Mouse (Mus musculus): ENCODE data around the gene Psmc3ip. TPM values are rescaled to one million over a fixed set of nuclear protein-coding genes. Genes with fewer than 3 reads are reported as not detected.
A peak's percentile ranks its signal among the peaks of the same experiment; 100 is the strongest.

Gene Psmc3ip
- polyA plus RNA-seq, 1 experiment from 2014 or later: 18.1 TPM

DNA sequence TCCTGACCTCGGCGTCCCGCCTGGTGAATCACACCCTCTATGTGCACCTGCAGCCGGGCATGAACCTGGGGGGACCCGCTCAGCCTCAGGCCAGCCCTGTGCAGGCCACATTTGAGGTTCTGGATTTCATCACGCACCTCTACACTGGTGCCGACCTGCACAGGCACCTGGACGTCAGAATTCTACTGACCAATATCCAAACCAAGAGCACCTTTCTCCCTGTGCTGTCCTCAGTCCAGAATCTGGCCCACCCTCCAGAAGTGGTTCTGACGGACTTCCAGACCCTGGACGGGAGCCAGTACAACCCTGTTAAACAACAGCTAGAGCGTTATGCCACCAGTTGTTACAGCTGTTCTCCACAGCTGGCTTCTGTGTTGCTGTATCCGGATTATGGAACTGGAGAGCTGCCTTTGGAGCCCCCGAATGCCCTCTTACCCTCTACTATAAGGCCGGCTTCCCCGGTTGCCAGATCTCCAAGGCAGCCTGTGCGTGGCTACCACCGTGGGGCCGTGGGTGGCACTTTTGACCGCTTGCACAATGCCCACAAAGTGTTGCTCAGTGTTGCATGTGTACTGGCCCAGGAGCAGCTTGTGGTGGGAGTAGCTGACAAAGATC is 12.0 kb downstream of the Psmc3ip start:
- H3K9ac ChIP-seq (ENCODE audit: low read depth, low read length): peak overlapping the region; percentile 93
- H3K4me1 ChIP-seq (ENCODE audit: control insufficient read depth, insufficient read depth, low read length): peaks cover 37% of the 10 kb centered on the region
- H3K27ac ChIP-seq (ENCODE audit: low read length): peak overlapping the region; percentile 88
- H3K4me2 ChIP-seq (ENCODE audit: low read depth, low read length): peak overlapping the region; percentile 96
- H3K36me3 ChIP-seq (ENCODE audit: control insufficient read depth, insufficient read depth, low read length): no peaks in the 10 kb centered on the region; the same call in 1 of the 2 replicates
- H3K27me3 ChIP-seq (replicated peaks; ENCODE audit: control insufficient read depth, insufficient read depth, low read length): peaks cover 27% of the 10 kb centered on the region
- WGBS: 31% methylated on average over 19 of the region's 19 CpGs
- ATAC-seq: no peak
- peak overlapping the region; percentile 89 for H3K4me3 ChIP-seq (ENCODE audit: low read length)
- H3K9me3 ChIP-seq (ENCODE audit: control insufficient read depth, low read length): no peaks in the 10 kb centered on the region

DNA sequence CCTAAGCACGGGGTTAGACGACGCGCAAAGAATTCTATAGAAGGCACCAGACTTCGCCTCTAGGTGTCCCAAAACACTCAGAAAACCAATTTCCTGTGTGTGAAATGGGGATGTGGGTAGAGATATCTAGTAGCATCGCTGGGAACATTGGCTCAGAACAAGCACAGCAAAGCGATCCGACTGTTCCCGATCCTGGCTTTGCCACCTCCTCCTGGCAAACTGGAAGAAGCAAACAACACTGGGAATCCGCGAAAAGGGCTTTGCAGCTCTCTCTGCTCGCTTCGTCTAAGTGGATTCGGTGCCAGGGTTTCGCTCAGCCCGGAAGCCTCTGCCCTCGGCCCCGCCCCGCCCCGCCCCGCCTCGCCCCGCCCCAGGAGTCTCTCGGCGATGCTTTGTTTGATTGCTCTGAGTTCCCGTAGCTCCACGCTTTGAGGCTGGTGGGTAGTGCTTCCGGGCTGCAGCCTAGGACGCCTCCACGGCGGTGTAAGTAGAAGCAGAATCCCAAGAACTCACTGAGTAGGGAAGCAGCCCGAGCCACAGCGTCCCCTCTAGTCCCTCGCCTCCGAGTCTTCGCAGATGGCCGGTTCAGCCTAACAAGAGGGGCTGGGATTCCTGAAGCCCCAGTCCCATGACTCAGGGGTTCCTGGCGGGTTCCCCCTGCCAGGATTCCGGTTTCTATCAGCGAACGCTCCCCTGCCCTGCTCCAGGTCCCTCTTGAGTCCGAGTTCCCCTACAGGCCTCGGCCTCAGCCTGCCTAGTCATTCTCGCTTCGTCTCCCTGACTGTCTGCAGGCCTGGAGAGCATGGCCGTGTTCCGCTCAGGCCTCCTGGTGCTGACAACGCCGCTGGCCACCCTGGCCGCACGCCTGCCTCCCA is 12.8 kb downstream of the Psmc3ip start, which contains the start of gene Coasy:
Gene Coasy (plus strand): TSS at position 358 of the 875 bp plus-strand sequence.
- Histone ChIP-seq H3K27ac (ENCODE audit: low read length) (peak within 1 kb of the TSS; percentile 88), H3K4me3 (ENCODE audit: low read length) (peak within 1 kb of the TSS; percentile 89), H3K27me3 (replicated peaks; ENCODE audit: control insufficient read depth, insufficient read depth, low read length) (peaks cover 33% of the 10 kb centered on the region), H3K36me3 (ENCODE audit: control insufficient read depth, insufficient read depth, low read length) (no peaks in the 10 kb centered on the region; the same call in 1 of the 2 replicates), H3K9me3 (ENCODE audit: control insufficient read depth, low read length) (no peaks in the 10 kb centered on the region), H3K9ac (ENCODE audit: low read depth, low read length) (peak within 1 kb of the TSS; percentile 93), H3K4me1 (ENCODE audit: control insufficient read depth, insufficient read depth, low read length) (peaks cover 30% of the 10 kb centered on the region), H3K4me2 (ENCODE audit: low read depth, low read length) (peak within 1 kb of the TSS; percentile 96)
- ATAC-seq: peak; percentile 90
- whole genome bisulfite sequencing: under 1% methylated on average over 51 of the region's 51 CpGs

DNA sequence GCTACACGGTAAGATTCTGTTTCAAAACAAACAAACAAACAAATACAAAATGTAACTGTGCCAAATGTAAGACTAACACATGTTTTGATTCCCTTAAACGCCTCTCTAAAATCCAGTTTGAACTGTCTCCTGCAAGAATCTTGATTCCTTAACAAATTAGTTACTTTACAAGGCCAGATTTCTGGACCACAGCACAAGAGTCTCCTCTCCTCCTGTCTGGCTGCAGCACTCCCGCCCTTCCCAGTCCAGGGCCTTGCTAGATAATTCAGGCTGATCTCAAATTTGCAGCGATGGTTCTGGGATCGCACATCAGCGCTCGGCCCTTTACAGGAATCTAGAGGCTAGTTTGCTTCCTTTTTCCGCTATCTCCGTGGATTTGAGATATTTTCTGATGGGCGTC is 13.6 kb downstream of the Psmc3ip start:
- no peaks in the 10 kb centered on the region; the same call in 1 of the 2 replicates for H3K36me3 ChIP-seq (ENCODE audit: control insufficient read depth, insufficient read depth, low read length)
- H3K4me2 ChIP-seq (ENCODE audit: low read depth, low read length): peak overlapping the region; percentile 53
- peaks cover 33% of the 10 kb centered on the region for H3K27me3 ChIP-seq (replicated peaks; ENCODE audit: control insufficient read depth, insufficient read depth, low read length)
- H3K4me3 ChIP-seq (ENCODE audit: low read length): peak overlapping the region; percentile 89
- peak overlapping the region; percentile 74 for H3K27ac ChIP-seq (ENCODE audit: low read length)
- peak overlapping the region; percentile 56 for H3K9ac ChIP-seq (ENCODE audit: low read depth, low read length)
- peaks cover 29% of the 10 kb centered on the region for H3K4me1 ChIP-seq (ENCODE audit: control insufficient read depth, insufficient read depth, low read length)
- 5% methylated on average over 10 of the region's 10 CpGs for WGBS
- ATAC-seq: no peak
- H3K9me3 ChIP-seq (ENCODE audit: control insufficient read depth, low read length): no peaks in the 10 kb centered on the region

DNA sequence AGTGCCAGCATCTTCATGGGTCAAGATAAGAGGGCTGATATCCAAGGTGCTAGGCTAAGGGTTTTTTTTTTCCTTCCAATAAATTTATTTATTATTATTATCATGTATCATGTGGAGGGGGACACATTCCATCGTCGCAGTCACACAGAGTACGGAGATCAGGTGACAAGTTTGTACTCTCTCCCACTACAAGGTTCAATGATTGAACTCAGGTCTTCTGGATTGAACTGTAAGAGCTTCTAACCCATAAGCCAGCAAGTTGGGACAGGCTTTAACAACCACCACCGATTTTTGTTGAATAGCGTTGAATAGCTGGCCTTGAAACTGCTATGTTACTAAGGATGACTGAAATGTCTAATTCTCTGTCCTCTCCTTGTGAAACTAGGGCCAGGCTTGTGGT is 14.8 kb downstream of the Psmc3ip start:
- Histone ChIP-seq H3K4me2 (ENCODE audit: low read depth, low read length) (no peak overlapping the region), H3K9ac (ENCODE audit: low read depth, low read length) (no peak overlapping the region), H3K4me1 (ENCODE audit: control insufficient read depth, insufficient read depth, low read length) (peaks cover 17% of the 10 kb centered on the region), H3K36me3 (ENCODE audit: control insufficient read depth, insufficient read depth, low read length) (no peaks in the 10 kb centered on the region; the same call in 1 of the 2 replicates), H3K27me3 (replicated peaks; ENCODE audit: control insufficient read depth, insufficient read depth, low read length) (peaks cover 33% of the 10 kb centered on the region), H3K27ac (ENCODE audit: low read length) (no peak overlapping the region), H3K9me3 (ENCODE audit: control insufficient read depth, low read length) (no peaks in the 10 kb centered on the region), H3K4me3 (ENCODE audit: low read length) (no peak overlapping the region)
- 64% methylated on average over 5 of the region's 5 CpGs for WGBS
- no peak for ATAC-seq

DNA sequence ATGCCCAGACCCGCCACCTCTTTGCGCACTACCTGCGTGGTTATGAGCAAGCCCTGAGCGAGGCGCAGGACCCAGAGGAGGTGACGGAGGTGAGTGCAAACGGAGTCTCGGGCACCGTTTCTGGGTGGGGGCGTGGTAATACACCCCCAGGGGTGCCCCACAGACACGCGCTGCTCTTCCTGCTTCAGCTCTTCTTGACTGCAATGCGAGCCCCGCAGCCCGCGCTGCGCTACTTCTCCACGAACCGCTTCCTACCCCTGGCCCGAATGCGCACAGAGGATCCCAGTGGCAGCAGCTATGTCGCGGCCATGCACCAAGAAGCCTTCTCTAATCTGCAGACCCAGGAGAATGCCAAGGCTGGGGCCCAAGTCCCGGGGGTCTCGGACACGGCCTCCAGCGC is 15.5 kb downstream of the Psmc3ip start:
- WGBS: 5% methylated on average over 27 of the region's 27 CpGs
- no peak for ATAC-seq
- H3K9ac ChIP-seq (ENCODE audit: low read depth, low read length): 0 out of 2 replicates have a peak overlapping the region, but pooled peaks have one; percentile 26

DNA sequence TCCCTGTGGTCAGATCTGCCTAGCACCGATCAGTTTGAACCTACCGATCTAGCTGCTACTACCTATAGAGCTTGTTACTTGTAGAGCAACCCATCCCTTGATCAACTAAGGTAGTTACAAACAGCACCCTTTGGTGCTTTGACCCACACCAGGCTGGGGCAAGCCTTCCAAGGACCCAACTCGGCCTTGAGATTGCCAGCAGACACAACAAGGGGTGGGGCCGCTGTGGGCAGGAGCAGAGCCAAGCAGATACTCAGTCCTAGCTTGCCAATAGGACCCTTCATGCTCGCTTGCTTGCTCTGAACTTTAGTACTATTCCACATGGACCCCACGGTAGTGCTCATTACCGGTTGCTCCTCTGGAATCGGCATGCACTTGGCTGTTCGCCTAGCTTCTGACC is 17.1 kb downstream of the Psmc3ip start, which contains the start of gene Hsd17b1:
Gene Hsd17b1 (plus strand): TSS at position 291 of the 400 bp plus-strand sequence.
- no peak within 1 kb of the TSS for H3K4me2 ChIP-seq (ENCODE audit: low read depth, low read length)
- no peak within 1 kb of the TSS for H3K27ac ChIP-seq (ENCODE audit: low read length)
- no peaks in the 10 kb centered on the region for H3K9me3 ChIP-seq (ENCODE audit: control insufficient read depth, low read length)
- peaks cover 33% of the 10 kb centered on the region for H3K27me3 ChIP-seq (replicated peaks; ENCODE audit: control insufficient read depth, insufficient read depth, low read length)
- peaks cover 9% of the 10 kb centered on the region for H3K4me1 ChIP-seq (ENCODE audit: control insufficient read depth, insufficient read depth, low read length)
- no peak within 1 kb of the TSS for H3K9ac ChIP-seq (ENCODE audit: low read depth, low read length)
- no peaks in the 10 kb centered on the region for H3K36me3 ChIP-seq (ENCODE audit: control insufficient read depth, insufficient read depth, low read length)
- ATAC-seq: no peak
- WGBS: 76% methylated on average over 9 of the region's 9 CpGs
- H3K4me3 ChIP-seq (ENCODE audit: low read length): no peak within 1 kb of the TSS

More for the DNA sequence above, 15.5 kb downstream of the Psmc3ip start:
- peak overlapping the region; percentile 21 for H3K4me3 ChIP-seq (ENCODE audit: low read length)
- peaks cover 33% of the 10 kb centered on the region for H3K27me3 ChIP-seq (replicated peaks; ENCODE audit: control insufficient read depth, insufficient read depth, low read length)
- no peaks in the 10 kb centered on the region; the same call in 1 of the 2 replicates for H3K36me3 ChIP-seq (ENCODE audit: control insufficient read depth, insufficient read depth, low read length)
- peak overlapping the region; percentile 16; the same call in 1 of the 2 replicates for H3K4me2 ChIP-seq (ENCODE audit: low read depth, low read length)
- no peak overlapping the region for H3K27ac ChIP-seq (ENCODE audit: low read length)
- no peaks in the 10 kb centered on the region for H3K9me3 ChIP-seq (ENCODE audit: control insufficient read depth, low read length)
- H3K4me1 ChIP-seq (ENCODE audit: control insufficient read depth, insufficient read depth, low read length): peaks cover 17% of the 10 kb centered on the region

DNA sequence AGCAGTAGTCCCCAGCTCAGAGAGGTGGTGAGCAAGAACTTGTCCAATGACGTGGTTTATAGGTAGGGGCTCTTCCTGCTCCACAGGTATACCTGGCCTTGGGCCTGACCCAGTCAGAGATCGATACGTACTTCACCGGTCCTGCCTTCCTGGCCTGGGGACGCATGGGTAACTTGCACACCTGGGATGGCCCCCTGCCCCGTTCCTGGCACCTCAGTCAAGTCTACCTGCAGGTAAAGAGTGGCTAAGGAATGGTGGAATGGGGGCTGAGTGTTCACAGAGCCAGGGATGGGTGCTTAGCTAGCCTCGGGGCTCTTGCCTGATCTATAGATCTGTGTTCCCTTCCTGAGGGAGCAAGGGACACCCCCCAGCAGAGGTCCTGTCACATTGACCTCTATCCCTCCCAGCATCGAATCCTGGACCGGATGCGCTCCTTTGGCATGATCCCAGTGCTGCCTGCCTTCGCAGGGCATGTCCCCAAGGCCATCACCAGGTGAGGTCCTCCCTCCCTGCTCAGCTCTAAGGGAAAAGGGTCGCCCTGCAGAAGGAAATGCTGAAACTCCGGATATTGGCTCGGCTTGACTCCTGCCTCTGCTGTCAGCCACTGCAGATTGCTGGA is 23.3 kb downstream of the Psmc3ip start:
- H3K4me2 ChIP-seq (ENCODE audit: low read depth, low read length): no peak overlapping the region
- no peak overlapping the region for H3K9ac ChIP-seq (ENCODE audit: low read depth, low read length)
- no peak for ATAC-seq
- no peak overlapping the region for H3K4me3 ChIP-seq (ENCODE audit: low read length)
- no peaks in the 10 kb centered on the region for H3K9me3 ChIP-seq (ENCODE audit: control insufficient read depth, low read length)
- H3K36me3 ChIP-seq (ENCODE audit: control insufficient read depth, insufficient read depth, low read length): no peaks in the 10 kb centered on the region
- H3K27ac ChIP-seq (ENCODE audit: low read length): no peak overlapping the region
- H3K27me3 ChIP-seq (replicated peaks; ENCODE audit: control insufficient read depth, insufficient read depth, low read length): no peaks in the 10 kb centered on the region
- WGBS: 76% methylated on average over 14 of the region's 14 CpGs
- peaks cover 3% of the 10 kb centered on the region; the same call in 1 of the 2 replicates for H3K4me1 ChIP-seq (ENCODE audit: control insufficient read depth, insufficient read depth, low read length)

DNA sequence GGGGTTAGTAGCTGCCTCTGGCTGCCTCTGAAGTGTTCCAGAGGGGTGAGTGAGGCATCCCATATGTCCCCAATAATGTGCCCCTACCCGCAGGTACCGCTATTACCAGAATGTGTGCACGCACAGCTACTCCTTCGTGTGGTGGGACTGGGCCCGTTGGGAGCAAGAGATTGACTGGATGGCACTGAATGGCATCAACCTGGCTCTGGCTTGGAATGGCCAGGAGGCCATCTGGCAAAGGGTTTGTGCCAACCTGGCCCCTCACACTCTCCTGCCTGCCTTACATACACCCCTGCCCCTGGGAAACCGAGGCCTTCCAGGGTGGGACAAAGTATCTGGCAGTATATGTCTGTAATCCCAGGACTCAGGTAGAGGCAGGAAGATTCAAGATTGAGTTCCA is 24.2 kb downstream of the Psmc3ip start:
- Histone ChIP-seq H3K27me3 (replicated peaks; ENCODE audit: control insufficient read depth, insufficient read depth, low read length) (no peaks in the 10 kb centered on the region), H3K4me3 (ENCODE audit: low read length) (no peak overlapping the region), H3K36me3 (ENCODE audit: control insufficient read depth, insufficient read depth, low read length) (no peaks in the 10 kb centered on the region), H3K4me2 (ENCODE audit: low read depth, low read length) (peak overlapping the region; percentile 96), H3K4me1 (ENCODE audit: control insufficient read depth, insufficient read depth, low read length) (peaks cover 10% of the 10 kb centered on the region), H3K9me3 (ENCODE audit: control insufficient read depth, low read length) (no peaks in the 10 kb centered on the region), H3K27ac (ENCODE audit: low read length) (no peak overlapping the region), H3K9ac (ENCODE audit: low read depth, low read length) (no peak overlapping the region)
- ATAC-seq: no peak
- 73% methylated on average over 6 of the region's 6 CpGs for WGBS

DNA sequence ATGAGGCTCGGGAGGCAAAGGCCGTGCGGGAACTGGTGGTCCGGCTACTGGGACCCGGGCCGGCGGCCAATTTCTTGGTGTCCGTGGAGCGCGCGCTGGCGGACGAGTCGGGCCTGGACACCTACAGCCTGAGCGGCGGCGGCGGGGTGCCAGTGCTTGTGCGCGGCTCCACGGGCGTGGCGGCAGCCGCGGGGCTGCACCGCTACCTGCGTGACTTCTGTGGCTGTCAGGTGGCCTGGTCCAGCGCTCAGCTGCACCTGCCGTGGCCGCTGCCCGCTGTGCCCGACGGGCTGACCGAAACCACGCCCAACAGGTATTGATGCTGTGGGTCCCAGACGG is 25.1 kb downstream of the Psmc3ip start:
- Histone ChIP-seq H3K27ac (ENCODE audit: low read length) (0 out of 2 replicates have a peak overlapping the region, but pooled peaks have one; percentile 60), H3K9me3 (ENCODE audit: control insufficient read depth, low read length) (no peaks in the 10 kb centered on the region), H3K4me1 (ENCODE audit: control insufficient read depth, insufficient read depth, low read length) (peaks cover 11% of the 10 kb centered on the region), H3K4me3 (ENCODE audit: low read length) (peak overlapping the region; percentile 79), H3K27me3 (replicated peaks; ENCODE audit: control insufficient read depth, insufficient read depth, low read length) (no peaks in the 10 kb centered on the region), H3K4me2 (ENCODE audit: low read depth, low read length) (peak overlapping the region; percentile 96), H3K36me3 (ENCODE audit: control insufficient read depth, insufficient read depth, low read length) (no peaks in the 10 kb centered on the region), H3K9ac (ENCODE audit: low read depth, low read length) (peak overlapping the region; percentile 81)
- ATAC-seq: peak; percentile 71
- WGBS: under 1% methylated on average over 36 of the region's 36 CpGs
